Mouse (Mus musculus) MEL (cell line): ENCODE measurements around the gene Wdpcp. TPM values are rescaled to one million over a fixed set of nuclear protein-coding genes. Genes with fewer than 3 reads are reported as not detected.

Experiments used
- DNase-seq: peaks from one replicate; pipeline ENCODE4 v3.0.0; 2011; ENCODE audit warnings: low read depth, low spot score
- H3K27ac ChIP-seq: 2 replicates; pipeline ENCODE4 v1.5.1; 2012; ENCODE audit warnings: low read depth, mild to moderate bottlenecking, control low read depth, low read length, moderate library complexity; ENCODE audit not compliant: control insufficient read depth
- H3K27me3 ChIP-seq, 2 experiments: fragments of 150-350 bp in 1 of 2; sonication (generic) in 1 of 2; 2 replicates each; pipeline ENCODE4 v1.6.1; 2012; ENCODE audit warnings: low read length in 2 of 2, mild to moderate bottlenecking in 2 of 2, improper control_type of control experiment in 1 of 2, moderate library complexity in 1 of 2; ENCODE audit not compliant: insufficient read depth in 2 of 2, control insufficient read depth in 1 of 2
- H3K36me3 ChIP-seq, 2 experiments: 2 replicates each; pipeline ENCODE4 v1.6.1; 2012 to 2014; ENCODE audit warnings: low read length in 2 of 2, improper control_type of control experiment in 1 of 2, inconsistent platforms in 1 of 2, mild to moderate bottlenecking in 1 of 2; ENCODE audit not compliant: insufficient read depth in 2 of 2, control insufficient read depth in 1 of 2
- H3K4me1 ChIP-seq, 2 experiments: fragments of 150-350 bp in 1 of 2; sonication (generic) in 1 of 2; 2 replicates each; pipeline ENCODE4 v1.6.1; 2012; ENCODE audit warnings: low read length in 2 of 2, improper control_type of control experiment in 1 of 2, mild to moderate bottlenecking in 1 of 2; ENCODE audit not compliant: insufficient read depth in 2 of 2, control insufficient read depth in 1 of 2
- H3K4me3 ChIP-seq, 2 experiments: fragments of 150-350 bp in 1 of 2; sonication (generic) in 1 of 2; 2 replicates each; pipeline ENCODE4 v1.5.1; 2012; ENCODE audit warnings: low read depth in 2 of 2, low read length in 2 of 2, mild to moderate bottlenecking in 2 of 2, moderate library complexity in 2 of 2, control low read depth in 1 of 2, improper control_type of control experiment in 1 of 2; ENCODE audit not compliant: control insufficient read depth in 1 of 2, insufficient read depth in 1 of 2
- H3K79me2 ChIP-seq: 2 replicates; pipeline ENCODE4 v1.6.1; 2012; ENCODE audit warnings: mild to moderate bottlenecking, low read length, moderate library complexity; ENCODE audit not compliant: control insufficient read depth, poor library complexity, insufficient read depth
- H3K9ac ChIP-seq: 2 replicates; pipeline ENCODE4 v1.6.1; 2012; ENCODE audit warnings: low read depth, mild to moderate bottlenecking, control low read depth, low read length, moderate library complexity; ENCODE audit not compliant: control insufficient read depth, poor library complexity, severe bottlenecking
- H3K9me3 ChIP-seq: fragments of 150-350 bp; sonication (generic); replicated peaks from 2 replicates; pipeline ENCODE4 v1.6.1; 2012; ENCODE audit warnings: mild to moderate bottlenecking, low read length, improper control_type of control experiment, moderate library complexity; ENCODE audit not compliant: insufficient read depth
- CTCF ChIP-seq, 3 experiments: IDR thresholded peaks in 2 of 3; conservative IDR thresholded peaks in 1 of 3; 2 replicates each; pipeline ENCODE4 v1.5.1; 2011 to 2012; ENCODE audit warnings: low read length in 3 of 3, low read depth in 2 of 3, mild to moderate bottlenecking in 2 of 3, improper control_type of control experiment in 1 of 3, inconsistent platforms in 1 of 3, mixed read lengths in 1 of 3, moderate library complexity in 1 of 3; ENCODE audit not compliant: control insufficient read depth in 1 of 3, insufficient read depth in 1 of 3, poor library complexity in 1 of 3, severe bottlenecking in 1 of 3
- ELF1 ChIP-seq: IDR thresholded peaks from 2 replicates; pipeline ENCODE4 v1.6.1; 2014; ENCODE audit warnings: low read depth, mild to moderate bottlenecking, inconsistent platforms, low read length, improper control_type of control experiment, moderate library complexity
- EP300 ChIP-seq, 2 experiments: IDR thresholded peaks; 2 replicates each; pipeline ENCODE4 v1.6.1; 2011; ENCODE audit warnings: improper control_type of control experiment in 2 of 2, low read length in 2 of 2, low read depth in 1 of 2, mild to moderate bottlenecking in 1 of 2
- ETS1 ChIP-seq: IDR thresholded peaks from 2 replicates; pipeline ENCODE4 v1.6.1; 2012; ENCODE audit warnings: low read depth, mild to moderate bottlenecking, inconsistent platforms, low read length, improper control_type of control experiment, moderate library complexity
- GABPA ChIP-seq: IDR thresholded peaks from 2 replicates; pipeline ENCODE4 v1.6.1; 2012; ENCODE audit warnings: low read depth, mild to moderate bottlenecking, inconsistent platforms, low read length, improper control_type of control experiment, moderate library complexity
- GATA1 ChIP-seq: IDR thresholded peaks from 2 replicates; pipeline ENCODE4 v1.6.1; 2011; ENCODE audit warnings: low read depth, low read length, improper control_type of control experiment
- HCFC1 ChIP-seq: IDR thresholded peaks from 2 replicates; pipeline ENCODE4 v1.6.1; 2012; ENCODE audit warnings: low read depth, mild to moderate bottlenecking, inconsistent platforms, low read length, improper control_type of control experiment, moderate library complexity
- MAFK ChIP-seq: IDR thresholded peaks from 2 replicates; pipeline ENCODE4 v1.6.1; 2011; ENCODE audit warnings: low read depth, mild to moderate bottlenecking, low read length, improper control_type of control experiment, borderline replicate concordance
- MAX ChIP-seq: IDR thresholded peaks from 2 replicates; pipeline ENCODE4 v1.6.1; 2011; ENCODE audit warnings: low read length, improper control_type of control experiment
- MEF2A ChIP-seq: IDR thresholded peaks from 2 replicates; pipeline ENCODE4 v1.6.1; 2014; ENCODE audit warnings: low read depth, mild to moderate bottlenecking, inconsistent platforms, low read length, improper control_type of control experiment; ENCODE audit not compliant: poor library complexity, insufficient replicate concordance, severe bottlenecking; ENCODE audit errors: extremely low read depth
- NRF1 ChIP-seq: IDR thresholded peaks from 2 replicates; pipeline ENCODE4 v1.6.1; 2014; ENCODE audit warnings: low read depth, mild to moderate bottlenecking, inconsistent platforms, low read length, improper control_type of control experiment, moderate library complexity; ENCODE audit not compliant: poor library complexity, insufficient read depth, severe bottlenecking
- POLR2AphosphoS2 ChIP-seq: IDR thresholded peaks from 2 replicates; pipeline ENCODE4 v1.6.1; 2011; ENCODE audit warnings: low read length, improper control_type of control experiment
- RAD21 ChIP-seq: IDR thresholded peaks from 2 replicates; pipeline ENCODE4 v1.6.1; 2011; ENCODE audit warnings: mild to moderate bottlenecking, low read depth, low read length, improper control_type of control experiment
- RCOR1 ChIP-seq: IDR thresholded peaks from 2 replicates; pipeline ENCODE4 v1.6.1; 2012; ENCODE audit warnings: low read depth, mild to moderate bottlenecking, inconsistent platforms, low read length, improper control_type of control experiment
- TAL1 ChIP-seq: IDR thresholded peaks from 2 replicates; pipeline ENCODE4 v1.6.1; 2012; ENCODE audit warnings: mild to moderate bottlenecking, inconsistent platforms, low read length, moderate library complexity, mixed read lengths
- TBP ChIP-seq: IDR thresholded peaks from 2 replicates; pipeline ENCODE4 v1.8.0; 2011; ENCODE audit warnings: low read depth, low read length, improper control_type of control experiment
- TCF12 ChIP-seq: IDR thresholded peaks from 2 replicates; pipeline ENCODE4 v1.6.1; 2014; ENCODE audit warnings: low read depth, mild to moderate bottlenecking, inconsistent platforms, low read length, improper control_type of control experiment, moderate library complexity
- UBTF ChIP-seq: IDR thresholded peaks from 2 replicates; pipeline ENCODE4 v1.6.1; 2012; ENCODE audit warnings: low read depth, mild to moderate bottlenecking, inconsistent platforms, low read length, improper control_type of control experiment, moderate library complexity, borderline replicate concordance; ENCODE audit not compliant: insufficient read depth
- USF1 ChIP-seq: IDR thresholded peaks from 2 replicates; pipeline ENCODE4 v1.6.1; 2014; ENCODE audit warnings: low read depth, mild to moderate bottlenecking, inconsistent platforms, low read length, improper control_type of control experiment, moderate library complexity
- ZKSCAN1 ChIP-seq: IDR thresholded peaks from 2 replicates; pipeline ENCODE4 v1.6.1; 2012; ENCODE audit warnings: low read depth, mild to moderate bottlenecking, inconsistent platforms, low read length, improper control_type of control experiment, moderate library complexity
- ZMIZ1 ChIP-seq: IDR thresholded peaks from 2 replicates; pipeline ENCODE4 v1.6.1; 2012; ENCODE audit warnings: low read depth, mild to moderate bottlenecking, inconsistent platforms, low read length, improper control_type of control experiment, moderate library complexity
- ZNF384 ChIP-seq: IDR thresholded peaks from 2 replicates; pipeline ENCODE4 v1.6.1; 2012; ENCODE audit warnings: low read depth, mild to moderate bottlenecking, inconsistent platforms, low read length, improper control_type of control experiment
- polyA plus RNA-seq, 2 experiments: library from polyadenylated mRNA; stranded (reverse) in 1 of 2; unstranded in 1 of 2; fragments of >175 nt in 1 of 2; fragments of >200 nt in 1 of 2; gene quantifications; 2 replicates each; pipeline versions ENCODE4 v1.2.1 to v1.2.4; 2012; ENCODE audit warnings: low replicate concordance in 2 of 2, low read depth in 1 of 2; ENCODE audit not compliant: insufficient read length in 2 of 2, insufficient read depth in 1 of 2, missing spikeins in 1 of 2
- total RNA-seq: library from RNA; depleted of rRNA; stranded (reverse); fragments of 300-350 nt; gene quantifications from 2 replicates; pipeline ENCODE4 v1.2.3, GENCODE M21; 2012

Gene Wdpcp
- total and polyA plus RNA-seq, 3 experiments, result 0.81 to 1.3 TPM; not detected in 1

DNA sequence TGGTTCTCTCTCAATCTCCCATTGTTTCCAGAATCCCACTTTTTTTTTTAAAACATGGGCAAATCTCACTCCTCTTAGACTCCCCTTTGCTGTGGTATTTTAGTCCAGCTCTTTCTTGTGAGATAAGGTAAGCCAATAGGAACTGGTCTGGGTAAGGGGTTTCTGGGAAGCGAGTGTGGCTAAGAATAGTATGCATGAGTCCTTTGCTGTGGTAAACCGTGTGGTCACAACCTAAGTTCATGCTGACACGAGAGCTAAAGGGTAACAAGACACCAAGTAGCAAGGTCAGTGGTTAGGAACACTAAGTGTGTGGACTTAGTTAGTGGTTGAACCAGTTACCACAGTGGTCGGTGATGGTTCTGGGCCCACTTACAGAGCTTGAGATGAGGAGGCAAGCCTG lies 72.2 kb downstream of the Wdpcp start:
- H3K27me3 ChIP-seq, result peaks cover 0 to 1% of the 10 kb centered on the region in 2 experiments; a peak in 1 of 4 replicates
- H3K79me2 ChIP-seq, result no peaks in the 10 kb centered on the region
- no peak for DNase-seq
- no peak overlapping the region for H3K9ac ChIP-seq
- H3K4me3 ChIP-seq, result no peak overlapping the region
- TF ChIP-seq GATA1 (no peak), ZKSCAN1 (no peak), USF1 (no peak), RAD21 (no peak), ETS1 (no peak), HCFC1 (no peak), MEF2A (no peak)
- no peaks in the 10 kb centered on the region for H3K4me1 ChIP-seq
- no peaks in the 10 kb centered on the region for H3K36me3 ChIP-seq
- H3K9me3 ChIP-seq, result no peaks in the 10 kb centered on the region
- no peak overlapping the region for H3K27ac ChIP-seq

DNA sequence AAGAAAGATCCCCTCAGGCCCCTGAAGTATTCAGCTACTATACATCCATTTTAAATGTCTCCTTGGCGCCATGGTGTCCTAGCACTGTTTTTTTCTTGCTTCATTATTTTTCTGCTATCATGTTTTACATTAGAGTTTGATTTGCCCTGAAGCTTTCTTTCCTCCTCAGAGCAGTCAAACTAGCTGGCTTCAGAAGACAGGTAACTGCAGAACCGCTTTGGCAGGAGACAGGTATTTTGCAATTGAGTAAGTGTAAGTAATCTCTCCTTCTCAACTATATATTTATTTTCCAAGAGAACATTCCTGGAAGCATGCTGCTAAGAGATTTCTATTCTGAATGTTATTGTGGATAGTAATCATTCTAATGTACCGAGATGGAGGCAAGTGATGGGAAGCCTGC lies 74.1 kb downstream of the Wdpcp start:
- DNase-seq, result no peak
- Histone ChIP-seq H3K79me2 (no peaks in the 10 kb centered on the region), H3K4me1 (no peaks in the 10 kb centered on the region), H3K36me3 (no peaks in the 10 kb centered on the region), H3K4me3 (no peak overlapping the region), H3K27me3 (peaks cover 0 to 1% of the 10 kb centered on the region in 2 experiments; a peak in 1 of 4 replicates), H3K9me3 (no peaks in the 10 kb centered on the region), H3K9ac (no peak overlapping the region), H3K27ac (no peak overlapping the region)
- no peak for TF ChIP-seq GABPA
- no peak for TF ChIP-seq POLR2AphosphoS2
- no peak for TF ChIP-seq MAFK
- TF ChIP-seq HCFC1, result no peak
- TF ChIP-seq NRF1, result no peak
- TF ChIP-seq MAX, result no peak
- TF ChIP-seq TCF12, result no peak
- no peak for TF ChIP-seq RCOR1
- TF ChIP-seq ELF1, result no peak
- TF ChIP-seq ZNF384, result no peak
- no peak for TF ChIP-seq UBTF
- TF ChIP-seq ZKSCAN1, result no peak
- TF ChIP-seq TBP, result no peak
- no peak for TF ChIP-seq RAD21
- TF ChIP-seq CTCF (IDR thresholded peaks at IDR 0.05 in 2 of 3, conservative IDR thresholded peaks at IDR 0.05 in 1 of 3; ENCODE audit: control insufficient read depth in 1 of 3, insufficient read depth in 1 of 3, low read depth in 2 of 3, low read length in 3 of 3, poor library complexity in 1 of 3, severe bottlenecking in 1 of 3), result no peak
- no peak for TF ChIP-seq MEF2A
- TF ChIP-seq EP300 (IDR thresholded peaks at IDR 0.05; ENCODE audit: low read depth in 1 of 2, low read length in 2 of 2), result no peak
- TF ChIP-seq USF1, result no peak
- TF ChIP-seq ZMIZ1, result no peak
- TF ChIP-seq TAL1, result no peak
